20 mouse cellular contexts compared by ENCODE assay signal in genomic region chr11:77830875-77831274, GRCm38 (mm10). TPM values are rescaled to one million over a fixed set of nuclear protein-coding genes. Genes with fewer than 3 reads are reported as not detected.
A peak's percentile ranks its signal among the peaks of the same experiment; 100 is the strongest.
DNase-seq lines count a peak whose midpoint lies in the region; ATAC-seq and TF ChIP-seq lines count a peak whose summit lies in the region.
"Had no signal": no experiment of that assay in that cellular context is flagged by ENCODE, and none has a peak within 500 bp of the region (broad histone marks: within the 10 kb centered on the region; RNA-seq: fewer than 3 reads in every experiment).

No protein-coding gene starts in this region.

- no peaks in the 10 kb centered on the region for H3K27me3 ChIP-seq in midbrain, postnatal 0 days (ENCODE audit: insufficient read depth, low read length)
- peaks cover 2% of the 10 kb centered on the region; the same call in 1 of the 2 replicates for H3K27me3 ChIP-seq in midbrain, embryonic 11.5 days (ENCODE audit: control insufficient read depth, insufficient read depth, low read length)
- H3K27me3 ChIP-seq in hindbrain, embryonic 12.5 days, result peaks cover 36% of the 10 kb centered on the region
- H3K27me3 ChIP-seq: intestine, embryonic 15.5 days had no signal

- H3K4me1 ChIP-seq in midbrain, postnatal 0 days (ENCODE audit: insufficient read depth, low read length), result peaks cover 3% of the 10 kb centered on the region
- peaks cover 6% of the 10 kb centered on the region; the same call in 1 of the 2 replicates for H3K4me1 ChIP-seq in midbrain, embryonic 11.5 days (ENCODE audit: control insufficient read depth, insufficient read depth, low read length)
- peaks cover 32% of the 10 kb centered on the region for H3K4me1 ChIP-seq in hindbrain, embryonic 12.5 days
- H3K4me1 ChIP-seq: intestine, embryonic 15.5 days had no signal

- intact Hi-C loops in gastrocnemius, postnatal 14 days (cut with DNase I; ENCODE audit: low total_unique reads), result no loop called here

- H3K27ac ChIP-seq in midbrain, postnatal 0 days (ENCODE audit: low read depth, low read length), result no peak overlapping the region
- no peak overlapping the region for H3K27ac ChIP-seq in midbrain, embryonic 11.5 days (ENCODE audit: low read depth, low read length)
- peak overlapping the region; percentile 56 for H3K27ac ChIP-seq in hindbrain, embryonic 12.5 days
- H3K27ac ChIP-seq: heart, embryonic 10.5 days; intestine, embryonic 15.5 days; macrophage had no signal

- ATAC-seq in midbrain, postnatal 0 days (ENCODE audit: low FRiP score), result no peak
- no peak for ATAC-seq in midbrain, embryonic 11.5 days (ENCODE audit: low FRiP score)
- peak; percentile 46; the same call in 1 of the 2 replicates for ATAC-seq in hindbrain, embryonic 12.5 days (ENCODE audit: low FRiP score)
- ATAC-seq: intestine, embryonic 15.5 days had no signal

- no peak overlapping the region for H3K4me3 ChIP-seq in midbrain, postnatal 0 days (ENCODE audit: low read depth, low read length)
- H3K4me3 ChIP-seq in midbrain, embryonic 11.5 days (ENCODE audit: low read depth, low read length), result no peak overlapping the region
- no peak overlapping the region for H3K4me3 ChIP-seq in hindbrain, embryonic 12.5 days
- H3K4me3 ChIP-seq: heart, embryonic 10.5 days; intestine, embryonic 15.5 days had no signal

- peaks cover 48% of the 10 kb centered on the region for H3K36me3 ChIP-seq in midbrain, postnatal 0 days (ENCODE audit: insufficient read depth, low read length)
- H3K36me3 ChIP-seq in midbrain, embryonic 11.5 days (ENCODE audit: control insufficient read depth, insufficient read depth, low read length), result peaks cover 2% of the 10 kb centered on the region
- H3K36me3 ChIP-seq in hindbrain, embryonic 12.5 days, result peaks cover 60% of the 10 kb centered on the region

- peak; percentile 43 for DNase-seq in kidney, adult 9 months
- DNase-seq in kidney, adult 18-20 months, result no peak
- no peak for DNase-seq in midbrain, postnatal 0 days (ENCODE audit: low spot score)
- no peak for DNase-seq in midbrain, embryonic 11.5 days (ENCODE audit: low spot score, missing footprints)
- DNase-seq in gastrocnemius, adult 8-10 months (ENCODE audit: low spot score in 2 of 2), result no peak
- no peak for DNase-seq in gastrocnemius, postnatal 14 days
- DNase-seq: adrenal gland, adult 8-10 months; cerebellum, adult 2 months; gastrocnemius, postnatal 36 days; heart, postnatal 14 days; lung, adult 18-20 months; right cerebral cortex, postnatal 25 days; thymus, adult 18-20 months had no signal

- 0 out of 2 replicates have a peak overlapping the region, but pooled peaks have one; percentile 8 for H3K9ac ChIP-seq in midbrain, postnatal 0 days (replicated peaks; ENCODE audit: low read length, poor library complexity, severe bottlenecking)
- H3K9ac ChIP-seq in midbrain, embryonic 11.5 days (ENCODE audit: low read length), result no peak overlapping the region
- H3K9ac ChIP-seq in hindbrain, embryonic 12.5 days, result no peak overlapping the region
- H3K9ac ChIP-seq: intestine, embryonic 15.5 days had no signal

- 53% methylated on average over 7 of the region's 7 CpGs for WGBS in midbrain, postnatal 0 days
- 68% methylated on average over 7 of the region's 7 CpGs for WGBS in midbrain, embryonic 11.5 days
- WGBS in hindbrain, embryonic 12.5 days, result 46% methylated on average over 7 of the region's 7 CpGs

- no peak overlapping the region for H3K4me2 ChIP-seq in midbrain, postnatal 0 days (ENCODE audit: low read depth, low read length, poor library complexity, severe bottlenecking)
- H3K4me2 ChIP-seq in midbrain, embryonic 11.5 days, result no peak overlapping the region
- H3K4me2 ChIP-seq in hindbrain, embryonic 12.5 days (replicated peaks), result no peak overlapping the region
- H3K4me2 ChIP-seq: intestine, embryonic 15.5 days had no signal

- H3K9me3 ChIP-seq in midbrain, postnatal 0 days (ENCODE audit: low read length), result no peaks in the 10 kb centered on the region
- no peaks in the 10 kb centered on the region for H3K9me3 ChIP-seq in midbrain, embryonic 11.5 days (ENCODE audit: control insufficient read depth, low read length)
- no peaks in the 10 kb centered on the region for H3K9me3 ChIP-seq in hindbrain, embryonic 12.5 days (replicated peaks)
- H3K9me3 ChIP-seq: heart, embryonic 10.5 days; intestine, embryonic 15.5 days had no signal

- no peak for TF ChIP-seq CTCF in midbrain, postnatal 0 days (IDR thresholded peaks at IDR 0.05)

RNA-seq across cellular contexts. Expression of gene Gm10277, which starts 43.3 kb away (rescaled TPM):
- not detected in 2 replicates for total RNA-seq in midbrain, postnatal 0 days (2014; rRNA removed)
- polyA plus RNA-seq in midbrain, postnatal 0 days (2015; fragmentation: Nextera tagmentation; extraction: Ambion mirVana), result 0.44 and 1.0 TPM in 2 replicates
- polyA plus RNA-seq in midbrain, embryonic 11.5 days (2014; fragmentation: Nextera tagmentation; extraction: Ambion mirVana), result 0.65 and 0.79 TPM in 2 replicates
- 2.7 and 2.9 TPM in 2 replicates for polyA plus RNA-seq in hindbrain, embryonic 12.5 days (2016; fragmentation: Nextera tagmentation; extraction: Ambion mirVana)
- total RNA-seq in gastrocnemius, adult 8-10 months (2022), result not detected
- total RNA-seq in gastrocnemius, postnatal 14 days (2021), result not detected
- total RNA-seq: adrenal gland, adult 8-10 months; gastrocnemius, postnatal 36 days; heart, postnatal 14 days; layer of hippocampus, adult 18-20 months; left cerebral cortex, adult 18-20 months had no signal
- polyA plus RNA-seq: cerebellum, adult 2 months; macrophage; urinary bladder, adult 2 months had no signal
